Mouse (Mus musculus) lung, embryonic 14.5 days (tissue): Measurements from ENCODE around the gene Pdpn. TPM values are rescaled to one million over a fixed set of nuclear protein-coding genes. Genes with fewer than 3 reads are reported as not detected.
"Not testable (repeated sequence)": the region's sequence is repeated elsewhere in the genome, so short reads cannot be mapped to it uniquely, and the experiment has no call there.

Experiments used
- ATAC-seq: fragments of 200-750 bp; cut with Nextera tagmentation; 2 replicates; pipeline ENCODE4 v1.8.0; 2017; ENCODE audit warnings: mild to moderate bottlenecking, moderate TSS enrichment, moderate library complexity; ENCODE audit not compliant: insufficient read depth
- DNase-seq: peaks from one replicate; pipeline ENCODE4 v3.0.0-alpha.2; 2015
- H3K27ac ChIP-seq: fragments of 300-500 bp; sonication (generic); 2 replicates; pipeline ENCODE4 v1.5.1; 2014; ENCODE audit warnings: low read depth, mild to moderate bottlenecking, moderate library complexity
- H3K27me3 ChIP-seq: fragments of 300-500 bp; sonication (generic); 2 replicates; pipeline ENCODE4 v1.6.1; 2014; ENCODE audit warnings: low read length, control low read depth; ENCODE audit not compliant: insufficient read depth
- H3K36me3 ChIP-seq: fragments of 300-500 bp; sonication (generic); 2 replicates; pipeline ENCODE4 v1.6.1; 2014; ENCODE audit warnings: control low read depth; ENCODE audit not compliant: insufficient read depth
- H3K4me1 ChIP-seq: fragments of 300-500 bp; sonication (generic); 2 replicates; pipeline ENCODE4 v1.6.1; 2014; ENCODE audit warnings: antibody characterized with exemption, control low read depth; ENCODE audit not compliant: insufficient read depth
- H3K4me2 ChIP-seq: fragments of 300-500 bp; sonication (generic); 2 replicates; pipeline ENCODE4 v1.6.1; 2014; ENCODE audit warnings: mild to moderate bottlenecking
- H3K4me3 ChIP-seq: fragments of 300-500 bp; sonication (generic); 2 replicates; pipeline ENCODE4 v1.5.1; 2014; ENCODE audit warnings: low read depth, low read length
- H3K9ac ChIP-seq: fragments of 300-500 bp; sonication (generic); 2 replicates; pipeline ENCODE4 v1.6.1; 2014
- H3K9me3 ChIP-seq: fragments of 300-500 bp; sonication (generic); 2 replicates; pipeline ENCODE4 v1.6.1; 2016; ENCODE audit warnings: low read depth, low read length, control low read depth
- CTCF ChIP-seq: IDR thresholded peaks from 2 replicates; pipeline ENCODE4 v1.5.1; 2016; ENCODE audit warnings: antibody characterized with exemption, low read depth
- WGBS: fragments of 180-500 bp; shearing (Covaris S2); extraction: QIAGEN DNeasy Blood & Tissue Kit; methylation state at CpG from one replicate; pipeline ENCODE4 v1.1.7; 2014; 5-methylcytosine and 5-hydroxymethylcytosine counted together
- polyA plus RNA-seq: library from polyadenylated mRNA; unstranded; fragments of >200 nt; fragmentation: Nextera tagmentation; extraction: Ambion mirVana; gene quantifications from 2 replicates; pipeline ENCODE4 v1.2.1, GENCODE M21; 2014

Gene Pdpn
- 36.6 and 39.5 TPM in 2 replicates for polyA plus RNA-seq

DNA sequence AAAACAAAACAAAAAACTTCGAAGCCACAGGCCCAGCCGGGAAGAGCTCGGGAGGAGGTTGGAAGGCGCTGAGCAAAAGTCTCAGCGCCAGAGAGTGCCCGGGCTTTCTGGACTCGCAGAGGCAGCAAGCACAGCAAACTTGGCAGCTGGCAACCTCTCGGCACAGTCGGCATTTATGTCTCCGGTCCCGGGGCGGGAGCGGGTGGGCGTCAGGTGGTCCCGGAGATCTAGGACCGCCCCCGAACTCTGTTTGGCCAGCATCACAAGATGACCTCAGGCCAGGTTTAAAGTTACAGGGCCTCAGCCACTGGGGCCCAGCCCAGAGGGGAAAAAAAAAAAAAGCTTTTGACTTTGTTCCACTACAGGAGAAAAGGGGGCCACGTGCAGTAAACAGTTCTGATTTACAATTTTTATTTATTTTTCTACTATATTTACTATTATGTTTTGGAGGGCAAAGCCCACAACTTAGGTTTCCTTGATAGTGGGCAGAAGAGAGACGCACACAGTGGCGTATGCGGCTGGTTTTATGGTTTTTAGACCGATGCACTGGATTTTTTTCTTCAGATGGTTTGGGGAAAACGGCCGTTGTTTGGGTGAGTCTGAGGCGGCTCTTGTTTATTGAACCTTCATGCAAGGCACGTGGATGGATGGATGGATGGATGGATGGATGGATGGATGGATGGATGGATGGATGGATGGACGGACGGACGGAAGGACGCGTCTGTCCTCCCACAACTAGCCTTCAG lies at the start of gene Pdpn:
Pdpn (minus strand) TSS at position 240 of the 746 bp plus-strand sequence.
- no peaks in the 10 kb centered on the region for H3K27me3 ChIP-seq
- H3K27ac ChIP-seq, result no peak within 1 kb of the TSS
- H3K4me2 ChIP-seq, result peak within 1 kb of the TSS; percentile 70
- WGBS, result 1% methylated on average over 31 of the region's 31 CpGs
- H3K4me1 ChIP-seq, result 0 out of 2 replicates have a peak, but pooled peaks cover 7% of the 10 kb centered on the region
- peak within 1 kb of the TSS; percentile 54 for H3K9ac ChIP-seq
- H3K4me3 ChIP-seq, result peak within 1 kb of the TSS; percentile 43
- peak; percentile 81 for DNase-seq
- no peaks in the 10 kb centered on the region for H3K9me3 ChIP-seq
- no peak for TF ChIP-seq CTCF
- peak; percentile 51 for ATAC-seq
- no peaks in the 10 kb centered on the region for H3K36me3 ChIP-seq

DNA sequence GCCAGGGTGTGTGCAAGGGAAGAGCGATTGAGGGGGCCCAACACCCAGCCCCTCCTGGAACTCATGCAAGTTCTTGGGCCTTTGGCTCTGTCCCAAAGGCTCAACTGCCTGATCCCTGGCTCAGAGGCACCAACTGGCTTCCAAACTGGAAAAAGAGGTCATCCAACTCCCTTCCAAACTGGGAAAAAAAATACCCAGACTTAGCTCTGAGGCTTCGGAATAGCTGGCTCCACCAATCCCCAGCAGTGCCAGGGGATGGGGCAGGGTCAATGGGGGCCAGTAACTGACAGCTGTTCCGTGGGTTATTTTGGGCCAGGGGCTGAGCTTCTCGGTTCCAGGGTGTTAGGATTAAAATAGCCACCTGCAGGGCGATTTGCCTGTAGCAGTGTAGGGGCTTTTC lies 49.3 kb upstream of the Pdpn start:
- Histone ChIP-seq H3K4me3 (no peak overlapping the region), H3K27me3 (peaks cover 48% of the 10 kb centered on the region), H3K9me3 (no peaks in the 10 kb centered on the region), H3K4me1 (no peaks in the 10 kb centered on the region), H3K27ac (no peak overlapping the region), H3K9ac (no peak overlapping the region), H3K4me2 (no peak overlapping the region), H3K36me3 (no peaks in the 10 kb centered on the region)
- no peak for ATAC-seq
- TF ChIP-seq CTCF, result no peak
- WGBS, result 24% methylated on average over 5 of the region's 5 CpGs
- DNase-seq, result no peak

DNA sequence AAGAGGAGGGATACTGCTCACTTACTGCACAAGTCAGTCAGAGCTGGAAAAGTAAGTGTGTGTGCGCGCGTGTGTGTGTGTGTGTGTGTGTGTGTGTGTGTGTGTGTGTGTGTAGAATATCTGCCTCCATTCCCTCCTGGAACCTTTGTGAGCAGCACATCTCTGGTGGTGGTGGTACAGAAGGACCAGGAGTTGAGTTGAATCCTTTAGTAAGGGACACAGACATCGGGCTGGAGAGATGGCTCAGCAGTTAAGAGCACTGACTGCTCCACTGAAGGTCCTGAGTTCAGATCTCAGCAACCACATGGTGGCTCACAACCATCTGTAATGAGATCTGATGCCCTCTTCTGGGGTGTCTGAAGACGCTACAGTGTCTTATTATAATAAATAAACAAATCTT lies 46.1 kb upstream of the Pdpn start:
- H3K36me3 ChIP-seq, H3K4me2 ChIP-seq, H3K27ac ChIP-seq, H3K9ac ChIP-seq, H3K4me3 ChIP-seq, ATAC-seq, H3K4me1 ChIP-seq, H3K9me3 ChIP-seq, DNase-seq: not testable (repeated sequence)
- peaks cover 32% of the 10 kb centered on the region for H3K27me3 ChIP-seq
- WGBS, result 70% methylated on average over 5 of the region's 5 CpGs

DNA sequence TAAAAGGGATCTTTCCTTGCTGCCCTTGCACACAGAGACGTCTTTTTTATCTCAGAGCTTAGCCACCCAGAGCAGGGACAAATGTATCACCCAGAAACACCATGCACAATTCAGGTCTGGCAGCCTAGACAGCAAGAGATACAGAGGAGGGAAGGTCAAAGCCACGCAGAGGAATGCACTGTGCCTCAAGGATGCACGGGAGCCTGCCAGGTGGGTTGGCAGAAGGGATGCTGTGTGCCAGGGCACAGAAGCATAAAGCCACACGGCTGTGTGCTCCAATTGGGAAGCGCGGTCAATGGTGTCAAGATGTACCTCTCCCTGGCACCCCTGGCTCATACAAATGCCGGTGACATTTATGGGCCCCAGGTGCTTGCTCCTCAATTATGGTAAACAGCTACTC lies 42.1 kb upstream of the Pdpn start:
- no peak overlapping the region for H3K4me3 ChIP-seq
- no peak overlapping the region for H3K9ac ChIP-seq
- H3K4me2 ChIP-seq, result no peak overlapping the region
- no peak for TF ChIP-seq CTCF
- H3K9me3 ChIP-seq, result no peaks in the 10 kb centered on the region
- H3K36me3 ChIP-seq, result no peaks in the 10 kb centered on the region
- WGBS, result 80% methylated on average over 7 of the region's 7 CpGs
- ATAC-seq (no peak), DNase-seq (no peak)
- no peaks in the 10 kb centered on the region for H3K27me3 ChIP-seq
- H3K27ac ChIP-seq, result no peak overlapping the region
- H3K4me1 ChIP-seq, result no peaks in the 10 kb centered on the region

DNA sequence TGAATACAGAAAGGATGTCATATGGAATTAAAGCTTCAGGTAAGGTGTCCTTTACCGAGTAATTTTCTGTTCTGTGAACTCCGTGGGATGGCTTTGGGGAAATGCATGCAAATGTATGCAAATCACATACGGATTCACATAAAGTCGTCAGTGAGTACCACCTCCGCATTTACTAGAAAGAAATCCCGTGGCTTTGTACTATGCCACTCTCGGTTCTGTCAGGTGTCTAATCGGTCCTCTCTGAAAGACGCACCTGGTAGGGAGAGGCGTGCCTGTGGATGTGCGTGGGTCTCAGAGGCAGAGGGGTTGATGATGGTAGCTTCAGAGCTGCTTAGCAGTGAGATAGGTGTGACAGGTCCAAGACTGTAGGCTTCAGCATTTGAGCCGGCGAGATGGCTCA lies 40.4 kb upstream of the Pdpn start:
- Histone ChIP-seq H3K4me2 (no peak overlapping the region), H3K9ac (no peak overlapping the region)

DNA sequence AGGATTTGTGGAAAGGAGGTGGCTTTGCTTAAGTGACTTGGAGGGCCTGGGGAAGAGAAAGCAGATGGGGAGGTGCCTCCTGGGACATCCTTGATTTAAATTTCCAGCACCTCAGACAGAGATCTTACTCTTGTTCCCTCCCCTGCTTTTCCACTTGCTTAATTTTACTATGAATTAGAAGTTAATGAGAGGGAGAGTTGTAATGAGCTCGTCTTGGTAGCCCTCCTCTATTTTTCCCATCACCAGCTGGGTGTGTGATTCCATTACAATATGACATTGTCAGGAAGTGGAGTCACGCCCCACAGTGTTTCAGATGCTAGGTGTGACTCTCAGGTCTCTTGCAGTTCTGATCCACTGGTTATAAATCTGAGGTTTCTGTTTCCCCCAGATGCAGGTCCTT lies 36.7 kb upstream of the Pdpn start:
- WGBS, result 55% methylated on average over 2 of the region's 2 CpGs
- H3K36me3 ChIP-seq, result no peaks in the 10 kb centered on the region

More for the DNA sequence above, 40.4 kb upstream of the Pdpn start:
- no peak for TF ChIP-seq CTCF
- Histone ChIP-seq H3K36me3 (no peaks in the 10 kb centered on the region), H3K27ac (no peak overlapping the region), H3K4me3 (no peak overlapping the region), H3K27me3 (no peaks in the 10 kb centered on the region), H3K4me1 (no peaks in the 10 kb centered on the region), H3K9me3 (no peaks in the 10 kb centered on the region)
- DNase-seq (no peak), ATAC-seq (no peak)
- 85% methylated on average over 13 of the region's 13 CpGs for WGBS

DNA sequence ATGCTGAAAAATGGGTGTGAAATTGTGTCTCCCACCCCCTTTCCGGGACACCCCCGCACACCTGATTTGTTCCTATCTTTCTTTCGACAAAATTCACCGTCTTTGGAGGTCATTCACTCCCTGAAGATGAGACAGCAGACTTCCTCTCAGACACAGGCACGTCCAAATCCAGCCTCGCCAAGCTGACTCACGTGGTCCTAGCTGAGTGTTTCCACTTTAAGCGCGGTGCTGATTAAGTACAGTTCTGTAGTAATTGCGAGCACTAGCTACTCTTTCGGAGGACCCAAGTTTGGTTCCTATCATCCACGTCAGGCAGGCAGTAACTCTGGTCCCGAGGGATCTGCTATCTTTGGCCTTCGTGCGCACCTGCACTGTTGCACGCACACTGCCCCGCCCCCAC lies 35.6 kb upstream of the Pdpn start:
- Histone ChIP-seq H3K4me3 (no peak overlapping the region), H3K9me3 (no peaks in the 10 kb centered on the region), H3K27me3 (no peaks in the 10 kb centered on the region), H3K9ac (no peak overlapping the region), H3K36me3 (no peaks in the 10 kb centered on the region), H3K4me2 (no peak overlapping the region), H3K4me1 (no peaks in the 10 kb centered on the region), H3K27ac (no peak overlapping the region)
- no peak for ATAC-seq
- WGBS, result 84% methylated on average over 17 of the region's 17 CpGs
- no peak for TF ChIP-seq CTCF
- DNase-seq, result no peak

More for the DNA sequence above, 36.7 kb upstream of the Pdpn start:
- Histone ChIP-seq H3K9ac (no peak overlapping the region), H3K4me3 (no peak overlapping the region), H3K27ac (no peak overlapping the region), H3K4me1 (no peaks in the 10 kb centered on the region), H3K27me3 (no peaks in the 10 kb centered on the region), H3K4me2 (no peak overlapping the region), H3K9me3 (no peaks in the 10 kb centered on the region)
- no peak for ATAC-seq
- no peak for DNase-seq
- no peak for TF ChIP-seq CTCF

DNA sequence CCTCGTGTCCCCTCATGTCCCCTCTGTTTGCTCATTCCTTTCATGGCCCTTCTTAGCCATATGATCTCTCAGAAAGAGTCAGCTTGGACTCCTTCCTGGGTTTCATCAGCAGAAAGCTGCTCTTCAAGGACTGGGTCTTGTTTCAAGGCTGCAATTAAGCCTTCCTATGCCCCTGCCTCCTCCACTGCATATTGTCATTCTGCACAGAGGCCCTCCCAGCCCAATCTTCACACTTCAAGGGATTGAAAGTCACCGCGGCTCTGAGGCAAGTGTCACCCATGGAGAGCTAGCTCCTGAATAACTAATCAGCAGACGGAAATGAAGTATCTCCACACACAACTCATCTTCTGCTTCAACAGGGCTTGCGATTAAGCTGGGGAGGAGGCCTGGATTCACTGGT lies 34.8 kb upstream of the Pdpn start:
- Histone ChIP-seq H3K27ac (no peak overlapping the region), H3K36me3 (no peaks in the 10 kb centered on the region), H3K27me3 (no peaks in the 10 kb centered on the region), H3K4me3 (no peak overlapping the region), H3K9ac (no peak overlapping the region), H3K9me3 (no peaks in the 10 kb centered on the region), H3K4me1 (no peaks in the 10 kb centered on the region), H3K4me2 (no peak overlapping the region)
- no peak for TF ChIP-seq CTCF
- DNase-seq, result no peak
- ATAC-seq, result no peak
- whole genome bisulfite sequencing, result 34% methylated on average over 5 of the region's 5 CpGs
